Mouse (Mus musculus): Measurements from ENCODE around the gene Prkn.

Gene Prkn

DNA sequence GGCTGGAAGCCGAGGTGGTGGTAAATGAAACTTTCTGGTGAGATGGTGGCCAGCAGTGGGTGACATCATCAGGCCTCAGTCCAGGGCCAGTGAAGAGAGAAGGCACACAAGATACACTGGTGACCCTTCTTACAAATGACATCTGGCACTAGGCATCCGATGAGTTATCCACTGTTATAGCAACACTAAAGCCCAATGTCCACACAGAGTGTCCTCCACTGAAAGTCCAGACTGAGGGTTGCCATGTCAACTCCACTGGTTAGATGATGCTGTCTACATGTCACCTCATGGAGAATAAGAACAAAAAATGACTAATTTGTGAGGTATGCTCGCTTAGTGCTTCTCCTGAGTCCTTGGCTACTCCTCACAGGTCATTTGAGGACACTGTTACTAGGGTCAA is 1210.8 kb downstream of the Prkn start:
- DNase-seq: no peak

DNA sequence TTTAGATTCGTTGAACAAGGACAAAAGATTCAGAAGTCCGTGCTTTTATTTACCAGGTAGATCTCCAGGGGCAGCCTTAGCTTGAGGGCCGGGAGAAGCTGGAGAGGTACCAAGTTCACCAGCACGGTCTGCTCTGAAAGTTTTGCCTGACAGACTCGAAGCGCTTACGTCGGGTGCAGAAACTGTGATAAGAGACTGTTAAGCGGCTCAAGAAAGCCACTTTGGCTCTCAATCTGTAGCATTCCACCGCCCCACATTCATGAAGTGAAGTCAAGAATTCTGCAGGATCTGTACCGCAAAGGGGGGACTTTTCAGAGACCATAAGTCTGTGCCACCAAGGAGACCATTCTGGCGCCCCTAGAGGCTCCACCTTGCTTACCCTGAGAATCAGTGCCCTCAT is 1212.5 kb downstream of the Prkn start:
- no peak for DNase-seq

GRCm38 (mm10) chr17:12059041-12059440 is 1218.9 kb downstream of the Prkn start:
- no peak for DNase-seq

- DNase-seq: no peak
These were observed 1221.2 kb downstream of the Prkn start for GRCm38 (mm10) chr17:12061381-12061780.

- no peak for DNase-seq
These were observed 1222.7 kb downstream of the Prkn start for GRCm38 (mm10) chr17:12062861-12063260.

- no peak for DNase-seq
These were observed 1223.3 kb downstream of the Prkn start for GRCm38 (mm10) chr17:12063533-12063932.

- no peak for DNase-seq
These were observed 1225.9 kb downstream of the Prkn start for GRCm38 (mm10) chr17:12066054-12066453.

GRCm38 (mm10) chr17:12076816-12077215 is 1236.6 kb downstream of the Prkn start:
- no peak for DNase-seq

GRCm38 (mm10) chr17:12080656-12081495 is 1240.7 kb downstream of the Prkn start:
- no peak for DNase-seq

- DNase-seq: no peak
These were observed 1242.0 kb downstream of the Prkn start for GRCm38 (mm10) chr17:12082201-12082600.

GRCm38 (mm10) chr17:12090261-12090927 is 1250.2 kb downstream of the Prkn start:
- no peak for DNase-seq

DNA sequence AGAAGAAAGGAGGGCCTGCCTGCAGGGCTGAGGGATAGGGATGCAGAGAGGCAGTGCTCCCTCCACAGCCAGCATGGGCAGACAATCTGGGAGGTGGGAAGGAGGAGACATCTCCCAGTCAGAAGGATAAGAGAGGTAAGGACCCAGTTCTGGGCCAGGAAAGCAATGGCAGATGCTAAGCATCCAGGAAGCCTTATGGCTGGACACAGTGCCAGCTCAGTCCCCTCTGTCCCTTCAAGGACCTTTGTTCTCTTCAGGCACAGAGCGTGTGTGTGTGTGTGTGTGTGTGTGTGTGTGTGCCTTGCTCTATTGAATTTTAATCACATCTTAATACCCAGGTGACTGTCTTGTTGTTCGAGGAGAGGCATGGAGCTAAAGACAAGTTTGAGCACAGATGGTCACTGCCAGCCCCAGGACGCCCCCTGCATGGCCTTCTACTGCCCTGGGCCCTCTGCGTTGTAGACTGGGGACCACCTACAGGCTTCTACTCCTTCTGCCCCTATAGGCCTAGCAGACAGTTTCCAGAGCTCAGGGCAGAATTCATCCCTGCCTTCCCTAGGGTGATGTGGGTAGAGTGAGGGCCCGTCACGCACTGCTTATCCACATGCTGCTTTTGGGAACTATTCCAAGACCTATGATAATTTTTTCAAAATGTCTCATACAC is 1252.8 kb downstream of the Prkn start:
- no peak for DNase-seq

- no peak for DNase-seq
These were observed 1253.8 kb downstream of the Prkn start for GRCm38 (mm10) chr17:12094016-12094415.

- DNase-seq: no peak
These were observed 1254.8 kb downstream of the Prkn start for GRCm38 (mm10) chr17:12094827-12095590.

- DNase-seq: peak in 1 of 2 experiments; percentile 5
These were observed 1259.2 kb downstream of the Prkn start for GRCm38 (mm10) chr17:12099415-12099814.

DNA sequence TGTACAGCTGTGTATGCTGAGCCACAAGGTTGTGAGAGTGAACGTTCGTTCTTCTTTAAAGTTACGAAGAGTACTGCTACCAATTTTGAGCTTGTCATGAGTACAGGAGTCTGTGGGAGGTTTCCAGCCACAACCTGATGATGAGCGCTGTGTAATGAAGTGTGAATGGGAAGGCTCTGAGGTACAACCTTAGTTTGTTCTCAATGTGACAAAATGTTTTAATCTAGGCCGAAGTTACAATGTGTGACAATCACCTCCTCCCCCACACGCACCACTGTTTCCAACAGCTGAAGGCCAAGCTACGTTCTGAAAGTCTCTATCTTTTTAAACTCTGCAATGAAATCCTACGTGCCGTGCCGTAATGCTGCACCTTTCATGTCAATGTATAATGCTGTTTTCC is 1262.1 kb downstream of the Prkn start:
- DNase-seq: no peak

GRCm38 (mm10) chr17:12103781-12104180 is 1263.6 kb downstream of the Prkn start:
- peak in 1 of 2 experiments; percentile 15 for DNase-seq

GRCm38 (mm10) chr17:12104245-12104644 is 1264.1 kb downstream of the Prkn start:
- DNase-seq: no peak

GRCm38 (mm10) chr17:12104690-12105089 is 1264.5 kb downstream of the Prkn start:
- DNase-seq: no peak

- no peak for DNase-seq
These were observed 1266.1 kb downstream of the Prkn start for GRCm38 (mm10) chr17:12106255-12106654.

Measured in spleen, adult 18-20 months (tissue).